Mouse (Mus musculus): ENCODE data around the gene Ctbp1.

The Ctbp1 gene

GRCm38 (mm10) chr5:33274953-33275454 is at the start of gene Ctbp1:
Gene Ctbp1 (minus strand): TSS chr5:33274994.
- peak; percentile 96 for DNase-seq (ENCODE audit: low read depth, low spot score)

- DNase-seq (ENCODE audit: low read depth, low spot score), result no peak
Observed at GRCm38 (mm10) chr5:33324491-33324890, 49.7 kb upstream of the Ctbp1 start.

GRCm38 (mm10) chr5:33312192-33312591 is 37.4 kb upstream of the Ctbp1 start:
- no peak for DNase-seq (ENCODE audit: low read depth, low spot score)

GRCm38 (mm10) chr5:33310704-33311462 is 36.1 kb upstream of the Ctbp1 start:
- no peak for DNase-seq (ENCODE audit: low read depth, low spot score)

GRCm38 (mm10) chr5:33301801-33302200 is 27.0 kb upstream of the Ctbp1 start:
- DNase-seq (ENCODE audit: low read depth, low spot score), result no peak

- DNase-seq (ENCODE audit: low read depth, low spot score), result no peak
Observed at GRCm38 (mm10) chr5:33297164-33297563, 22.4 kb upstream of the Ctbp1 start.

- no peak for DNase-seq (ENCODE audit: low read depth, low spot score)
Observed at GRCm38 (mm10) chr5:33293796-33294430, 19.1 kb upstream of the Ctbp1 start.

- DNase-seq (ENCODE audit: low read depth, low spot score), result no peak
Observed at GRCm38 (mm10) chr5:33283951-33284350, 9.2 kb upstream of the Ctbp1 start.

- DNase-seq (ENCODE audit: low read depth, low spot score), result no peak
Observed at GRCm38 (mm10) chr5:33281428-33281827, 6.6 kb upstream of the Ctbp1 start.

- DNase-seq (ENCODE audit: low read depth, low spot score), result no peak
Observed at GRCm38 (mm10) chr5:33278950-33279349, 4.2 kb upstream of the Ctbp1 start.

GRCm38 (mm10) chr5:33277286-33277685 is 2.5 kb upstream of the Ctbp1 start:
- DNase-seq (ENCODE audit: low read depth, low spot score), result no peak

GRCm38 (mm10) chr5:33275754-33276153 is 960 bp upstream of the Ctbp1 start:
- DNase-seq (ENCODE audit: low read depth, low spot score), result no peak

GRCm38 (mm10) chr5:33274085-33274952 is 475 bp downstream of the Ctbp1 start:
- peak; percentile 97 for DNase-seq (ENCODE audit: low read depth, low spot score)

- DNase-seq (ENCODE audit: low read depth, low spot score), result no peak
Observed at GRCm38 (mm10) chr5:33273777-33274084, 1.1 kb downstream of the Ctbp1 start.

- DNase-seq (ENCODE audit: low read depth, low spot score), result no peak
Observed at GRCm38 (mm10) chr5:33272845-33273776, 1.7 kb downstream of the Ctbp1 start.

- DNase-seq (ENCODE audit: low read depth, low spot score), result no peak
Observed at GRCm38 (mm10) chr5:33272146-33272545, 2.6 kb downstream of the Ctbp1 start.

- DNase-seq (ENCODE audit: low read depth, low spot score), result peak; percentile 87
Observed at GRCm38 (mm10) chr5:33270568-33270967, 4.2 kb downstream of the Ctbp1 start.

- DNase-seq (ENCODE audit: low read depth, low spot score), result no peak
Observed at GRCm38 (mm10) chr5:33254416-33254815, 20.4 kb downstream of the Ctbp1 start.

- DNase-seq (ENCODE audit: low read depth, low spot score), result no peak
Observed at GRCm38 (mm10) chr5:33248186-33248585, 26.6 kb downstream of the Ctbp1 start.

GRCm38 (mm10) chr5:33247387-33247786 is 27.4 kb downstream of the Ctbp1 start:
- DNase-seq (ENCODE audit: low read depth, low spot score), result no peak

GRCm38 (mm10) chr5:33245701-33246100 is 29.1 kb downstream of the Ctbp1 start:
- no peak for DNase-seq (ENCODE audit: low read depth, low spot score)
